Mouse (Mus musculus) skeletal muscle tissue, adult 2 months (tissue): ENCODE measurements around the gene Gpkow.
"Not testable (repeated sequence)": the region's sequence is repeated elsewhere in the genome, so short reads cannot be mapped to it uniquely, and the experiment has no call there.

Experiments
- DNase-seq: peaks from one replicate; pipeline ENCODE4 v3.0.0-alpha.2; 2012; ENCODE audit warnings: low read depth, low spot score

Gene Gpkow

DNA sequence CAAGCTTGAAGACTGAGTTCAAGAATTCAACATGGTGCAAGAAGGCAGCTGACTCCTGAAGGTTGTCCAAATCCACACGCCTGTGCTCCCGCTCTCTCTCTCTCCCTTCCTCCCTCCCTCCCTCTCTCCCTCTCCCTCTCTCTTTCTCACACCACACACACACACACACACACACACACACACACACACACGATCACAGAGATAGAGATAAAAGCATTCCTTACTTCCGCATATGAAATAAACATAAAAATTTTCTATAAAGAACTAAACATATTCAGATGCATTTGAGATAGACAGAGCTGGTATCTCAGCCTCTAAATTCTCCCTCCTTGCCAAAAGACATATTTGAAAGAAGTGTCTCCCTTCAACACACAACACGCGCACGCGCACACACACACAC, 48.5 kb downstream of the Gpkow start:
- no peak for DNase-seq

DNA sequence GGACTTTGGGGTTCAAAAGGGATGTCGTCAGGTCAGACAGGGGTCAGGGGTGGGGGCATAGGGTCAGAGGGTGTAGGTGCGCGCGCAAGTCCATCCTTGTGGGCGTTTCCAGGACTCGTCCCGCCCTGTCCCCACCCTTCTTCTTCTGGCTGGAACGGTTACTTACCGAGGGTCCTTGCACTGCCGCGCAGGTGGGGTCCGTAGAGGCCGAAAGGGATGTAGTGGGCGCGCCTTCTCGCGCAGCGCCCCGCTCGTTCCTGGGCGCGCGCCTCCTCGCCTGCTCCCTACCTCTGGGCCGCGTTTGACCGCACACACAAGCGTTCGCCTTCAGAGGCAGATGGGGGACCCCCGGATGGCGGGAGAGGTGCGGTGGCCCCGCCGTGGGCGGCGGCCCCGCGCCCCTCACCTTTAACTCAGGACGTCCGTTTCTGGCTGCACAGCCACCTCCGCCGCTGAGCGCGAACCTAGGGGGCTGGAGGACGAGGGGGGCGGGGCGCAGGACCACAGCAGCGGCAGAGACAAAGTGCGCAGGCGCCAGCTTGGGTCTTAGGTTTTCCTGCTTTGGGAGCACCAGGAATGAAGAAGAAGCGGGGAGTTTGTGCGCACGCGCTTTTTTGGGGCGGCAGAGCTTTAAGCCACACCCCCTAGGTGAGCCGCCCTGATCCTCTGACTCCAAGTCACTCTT, 53.6 kb downstream of the Gpkow start, which contains the start of gene Ccdc120:
Gene Ccdc120 (minus strand): TSS at position 474 of the 685 bp plus-strand sequence.
- DNase-seq: no peak

DNA sequence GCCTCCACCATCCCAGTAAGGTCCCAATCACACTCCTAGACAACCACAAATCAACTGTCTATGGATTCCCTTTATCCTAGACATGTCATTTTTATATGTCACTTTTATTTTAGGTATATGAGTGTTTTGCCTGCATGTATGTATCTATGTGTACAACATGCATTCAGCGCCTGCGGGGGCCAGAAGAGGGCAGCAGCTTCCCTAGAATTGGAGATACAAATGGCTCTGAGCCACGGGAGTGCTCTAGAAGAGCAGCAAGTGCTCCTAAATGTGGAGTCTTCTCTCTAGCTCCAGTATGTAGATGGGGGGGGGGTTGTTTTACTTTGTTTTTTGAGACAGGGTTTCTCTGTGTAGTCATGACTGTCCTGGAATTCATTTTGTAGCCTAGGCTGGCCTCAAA, 56.7 kb downstream of the Gpkow start:
- not testable (repeated sequence) for DNase-seq
